Mouse (Mus musculus): ENCODE data around the gene Htr5a. TPM values are rescaled to one million over a fixed set of nuclear protein-coding genes. Genes with fewer than 3 reads are reported as not detected.

Gene Htr5a
- polyA plus RNA-seq, 1 experiment from 2014 or later, result not detected

- Histone ChIP-seq H3K9me3 (replicated peaks; ENCODE audit: low read length) (no peaks in the 10 kb centered on the region), H3K4me3 (replicated peaks; ENCODE audit: low read depth, low read length) (no peak overlapping the region), H3K4me2 (ENCODE audit: low read length) (no peak overlapping the region), H3K4me1 (replicated peaks; ENCODE audit: insufficient read depth, low read length) (no peaks in the 10 kb centered on the region), H3K27ac (no peak overlapping the region), H3K36me3 (ENCODE audit: insufficient read depth, low read length) (no peaks in the 10 kb centered on the region), H3K27me3 (ENCODE audit: insufficient read depth, low read length) (no peaks in the 10 kb centered on the region), H3K9ac (ENCODE audit: low read depth, low read length) (no peak overlapping the region)
- DNase-seq (ENCODE audit: low spot score), result peak; percentile 19
- no peak for TF ChIP-seq CTCF (IDR thresholded peaks at IDR 0.05; ENCODE audit: low read depth)
- 47% methylated on average over 6 of the region's 6 CpGs for whole genome bisulfite sequencing
- no peak for ATAC-seq (replicated peaks; ENCODE audit: low FRiP score, low read depth)
Observed at GRCm38 (mm10) chr5:27821161-27821560, 20.8 kb upstream of the Htr5a start.

- ATAC-seq (replicated peaks; ENCODE audit: low FRiP score, low read depth), result no peak
- no peak for TF ChIP-seq CTCF (IDR thresholded peaks at IDR 0.05; ENCODE audit: low read depth)
- Histone ChIP-seq H3K36me3 (ENCODE audit: insufficient read depth, low read length) (no peaks in the 10 kb centered on the region), H3K9ac (ENCODE audit: low read depth, low read length) (no peak overlapping the region), H3K4me2 (ENCODE audit: low read length) (no peak overlapping the region), H3K4me1 (replicated peaks; ENCODE audit: insufficient read depth, low read length) (no peaks in the 10 kb centered on the region), H3K27ac (no peak overlapping the region), H3K9me3 (replicated peaks; ENCODE audit: low read length) (no peaks in the 10 kb centered on the region), H3K27me3 (ENCODE audit: insufficient read depth, low read length) (no peaks in the 10 kb centered on the region), H3K4me3 (replicated peaks; ENCODE audit: low read depth, low read length) (no peak overlapping the region)
- no peak for DNase-seq (ENCODE audit: low spot score)
- WGBS, result 25% methylated on average over 7 of the region's 7 CpGs
Observed at GRCm38 (mm10) chr5:27827971-27828370, 14.0 kb upstream of the Htr5a start.

GRCm38 (mm10) chr5:27835096-27835495 lies 6.9 kb upstream of the Htr5a start:
- no peak overlapping the region for H3K4me2 ChIP-seq (ENCODE audit: low read length)
- H3K4me3 ChIP-seq (replicated peaks; ENCODE audit: low read depth, low read length), result no peak overlapping the region
- no peak overlapping the region for H3K27ac ChIP-seq
- DNase-seq (ENCODE audit: low spot score) (no peak), ATAC-seq (replicated peaks; ENCODE audit: low FRiP score, low read depth) (no peak)
- no peaks in the 10 kb centered on the region for H3K27me3 ChIP-seq (ENCODE audit: insufficient read depth, low read length)
- TF ChIP-seq CTCF (IDR thresholded peaks at IDR 0.05; ENCODE audit: low read depth), result no peak
- H3K9ac ChIP-seq (ENCODE audit: low read depth, low read length), result no peak overlapping the region
- no peaks in the 10 kb centered on the region for H3K36me3 ChIP-seq (ENCODE audit: insufficient read depth, low read length)
- H3K9me3 ChIP-seq (replicated peaks; ENCODE audit: low read length), result no peaks in the 10 kb centered on the region
- WGBS, result 72% methylated on average over 2 of the region's 2 CpGs
- no peaks in the 10 kb centered on the region for H3K4me1 ChIP-seq (replicated peaks; ENCODE audit: insufficient read depth, low read length)

- ATAC-seq (replicated peaks; ENCODE audit: low FRiP score, low read depth), result no peak
- H3K9me3 ChIP-seq (replicated peaks; ENCODE audit: low read length), result no peaks in the 10 kb centered on the region
- no peak overlapping the region for H3K9ac ChIP-seq (ENCODE audit: low read depth, low read length)
- H3K27me3 ChIP-seq (ENCODE audit: insufficient read depth, low read length), result no peaks in the 10 kb centered on the region
- TF ChIP-seq CTCF (IDR thresholded peaks at IDR 0.05; ENCODE audit: low read depth), result no peak
- no peak for DNase-seq (ENCODE audit: low spot score)
- H3K4me1 ChIP-seq (replicated peaks; ENCODE audit: insufficient read depth, low read length), result no peaks in the 10 kb centered on the region
- 7% methylated on average over 4 of the region's 4 CpGs for WGBS
- no peaks in the 10 kb centered on the region for H3K36me3 ChIP-seq (ENCODE audit: insufficient read depth, low read length)
- H3K4me3 ChIP-seq (replicated peaks; ENCODE audit: low read depth, low read length), result no peak overlapping the region
- H3K4me2 ChIP-seq (ENCODE audit: low read length), result no peak overlapping the region
- no peak overlapping the region for H3K27ac ChIP-seq
Observed at GRCm38 (mm10) chr5:27838061-27838460, 3.9 kb upstream of the Htr5a start.

GRCm38 (mm10) chr5:27842671-27843320 lies 847 bp downstream of the Htr5a start:
- TF ChIP-seq CTCF (IDR thresholded peaks at IDR 0.05; ENCODE audit: low read depth), result no peak
- ATAC-seq (replicated peaks; ENCODE audit: low FRiP score, low read depth), result no peak
- Histone ChIP-seq H3K9ac (ENCODE audit: low read depth, low read length) (no peak overlapping the region), H3K9me3 (replicated peaks; ENCODE audit: low read length) (no peaks in the 10 kb centered on the region), H3K27me3 (ENCODE audit: insufficient read depth, low read length) (no peaks in the 10 kb centered on the region), H3K4me1 (replicated peaks; ENCODE audit: insufficient read depth, low read length) (no peaks in the 10 kb centered on the region), H3K4me3 (replicated peaks; ENCODE audit: low read depth, low read length) (no peak overlapping the region), H3K36me3 (ENCODE audit: insufficient read depth, low read length) (no peaks in the 10 kb centered on the region), H3K27ac (no peak overlapping the region), H3K4me2 (ENCODE audit: low read length) (no peak overlapping the region)
- WGBS, result 68% methylated on average over 28 of the region's 28 CpGs
- DNase-seq (ENCODE audit: low spot score), result no peak

- H3K36me3 ChIP-seq (ENCODE audit: insufficient read depth, low read length), result no peaks in the 10 kb centered on the region
- DNase-seq (ENCODE audit: low spot score) (no peak), ATAC-seq (replicated peaks; ENCODE audit: low FRiP score, low read depth) (no peak)
- H3K4me2 ChIP-seq (ENCODE audit: low read length), result no peak overlapping the region
- H3K27me3 ChIP-seq (ENCODE audit: insufficient read depth, low read length), result no peaks in the 10 kb centered on the region
- H3K4me3 ChIP-seq (replicated peaks; ENCODE audit: low read depth, low read length), result no peak overlapping the region
- no peak overlapping the region for H3K27ac ChIP-seq
- no peak for TF ChIP-seq CTCF (IDR thresholded peaks at IDR 0.05; ENCODE audit: low read depth)
- WGBS, result 65% methylated on average over 5 of the region's 5 CpGs
- no peak overlapping the region for H3K9ac ChIP-seq (ENCODE audit: low read depth, low read length)
- no peaks in the 10 kb centered on the region for H3K9me3 ChIP-seq (replicated peaks; ENCODE audit: low read length)
- H3K4me1 ChIP-seq (replicated peaks; ENCODE audit: insufficient read depth, low read length), result no peaks in the 10 kb centered on the region
Observed at GRCm38 (mm10) chr5:27846979-27847378, 5.0 kb downstream of the Htr5a start.

- Histone ChIP-seq H3K36me3 (ENCODE audit: insufficient read depth, low read length) (no peaks in the 10 kb centered on the region), H3K27me3 (ENCODE audit: insufficient read depth, low read length) (no peaks in the 10 kb centered on the region), H3K9me3 (replicated peaks; ENCODE audit: low read length) (no peaks in the 10 kb centered on the region), H3K4me1 (replicated peaks; ENCODE audit: insufficient read depth, low read length) (no peaks in the 10 kb centered on the region), H3K27ac (no peak overlapping the region), H3K4me2 (ENCODE audit: low read length) (no peak overlapping the region), H3K9ac (ENCODE audit: low read depth, low read length) (no peak overlapping the region), H3K4me3 (replicated peaks; ENCODE audit: low read depth, low read length) (no peak overlapping the region)
- peak; percentile 68 for TF ChIP-seq CTCF (IDR thresholded peaks at IDR 0.05; ENCODE audit: low read depth)
- DNase-seq (ENCODE audit: low spot score) (peak; percentile 21), ATAC-seq (replicated peaks; ENCODE audit: low FRiP score, low read depth) (no peak)
- 61% methylated on average over 1 of the region's 1 CpGs for WGBS
Observed at GRCm38 (mm10) chr5:27854290-27854689, 12.3 kb downstream of the Htr5a start.
